Mouse (Mus musculus): ENCODE measurements around the gene Rad9b.

DNA sequence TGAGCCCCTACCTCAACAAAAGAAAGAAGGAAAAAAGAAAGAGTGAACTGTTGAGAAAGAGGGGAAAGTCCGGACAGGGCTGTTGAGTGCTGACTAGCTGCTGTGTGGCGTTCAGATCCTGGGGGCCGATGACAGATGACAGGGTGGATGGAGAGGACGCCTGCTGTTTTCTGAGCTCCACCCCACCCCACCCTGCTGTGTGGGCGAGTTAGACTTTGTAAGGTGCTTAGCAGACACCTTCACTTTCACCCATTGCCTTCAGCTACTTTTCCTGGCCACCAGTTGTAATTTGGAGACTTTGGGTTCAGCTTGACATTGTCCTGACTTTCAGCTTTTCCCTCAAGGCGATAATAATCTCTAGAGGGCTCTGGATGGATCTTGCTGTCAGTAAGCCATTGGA lies 62.9 kb downstream of the Rad9b start:
- TF ChIP-seq CTCF (IDR thresholded peaks at IDR 0.05; ENCODE audit: insufficient read depth, low read depth, low read length) = no peak
- TF ChIP-seq POLR2A (IDR thresholded peaks at IDR 0.05; ENCODE audit: insufficient read depth, low read depth, low read length) = no peak
